Mouse (Mus musculus) forebrain, postnatal 0 days (tissue): Measurements from ENCODE around the gene Mrps35. TPM values are rescaled to one million over a fixed set of nuclear protein-coding genes. Genes with fewer than 3 reads are reported as not detected.

Experiments used
- ATAC-seq: fragments of 200-750 bp; cut with Nextera tagmentation; 2 replicates; pipeline ENCODE4 v1.8.0; 2017; ENCODE audit warnings: mild to moderate bottlenecking, moderate library complexity
- DNase-seq: peaks from one replicate; pipeline ENCODE4 v3.0.0-alpha.2; 2015
- H3K27ac ChIP-seq: fragments of 300-500 bp; sonication (generic); 2 replicates; pipeline ENCODE4 v1.5.1; 2014; ENCODE audit warnings: low read depth, mild to moderate bottlenecking, antibody characterized with exemption, low read length, moderate library complexity, mixed read lengths
- H3K27me3 ChIP-seq: fragments of 300-500 bp; sonication (generic); 2 replicates; pipeline ENCODE4 v1.6.1; 2014; ENCODE audit warnings: mild to moderate bottlenecking, low read length, mixed read lengths; ENCODE audit not compliant: insufficient read depth
- H3K36me3 ChIP-seq: fragments of 300-500 bp; sonication (generic); 2 replicates; pipeline ENCODE4 v1.6.1; 2014; ENCODE audit warnings: mild to moderate bottlenecking, moderate library complexity; ENCODE audit not compliant: insufficient read depth
- H3K4me1 ChIP-seq: fragments of 300-500 bp; sonication (generic); 2 replicates; pipeline ENCODE4 v1.6.1; 2014; ENCODE audit warnings: antibody characterized with exemption; ENCODE audit not compliant: insufficient read depth
- H3K4me2 ChIP-seq: fragments of 300-500 bp; sonication (generic); 2 replicates; pipeline ENCODE4 v1.6.1; 2014; ENCODE audit warnings: low read depth, mild to moderate bottlenecking, moderate library complexity
- H3K4me3 ChIP-seq: fragments of 300-500 bp; sonication (generic); 2 replicates; pipeline ENCODE4 v1.5.1; 2014; ENCODE audit warnings: low read depth, low read length, mixed read lengths
- H3K9ac ChIP-seq: fragments of 300-500 bp; sonication (generic); 2 replicates; pipeline ENCODE4 v1.6.1; 2014; ENCODE audit warnings: mild to moderate bottlenecking
- H3K9me3 ChIP-seq: fragments of 300-500 bp; sonication (generic); 2 replicates; pipeline ENCODE4 v1.6.1; 2016; ENCODE audit warnings: low read length
- CTCF ChIP-seq: sonication (generic); IDR thresholded peaks from 2 replicates; pipeline ENCODE4 v1.5.1; 2016; ENCODE audit warnings: antibody characterized with exemption, control low read depth, low read depth
- WGBS: fragments of 180-500 bp; shearing (Covaris S2); extraction: QIAGEN DNeasy Blood & Tissue Kit; methylation state at CpG from one replicate; pipeline ENCODE4 v1.1.7; 2014; 5-methylcytosine and 5-hydroxymethylcytosine counted together
- polyA plus RNA-seq: library from polyadenylated mRNA; unstranded; fragments of >200 nt; fragmentation: Nextera tagmentation; extraction: Ambion mirVana; gene quantifications from 2 replicates; pipeline ENCODE4 v1.2.1, GENCODE M21; 2015
- total RNA-seq: library from RNA; depleted of rRNA; stranded (reverse); fragments of >200 nt; gene quantifications from 2 replicates; pipeline ENCODE4 v1.2.3, GENCODE M21; 2014; rRNA removed

Mrps35 gene
- total and polyA plus RNA-seq, 2 experiments from 2014 or later = 20.3 to 83.2 TPM

- Histone ChIP-seq H3K4me2 (no peak overlapping the region), H3K4me1 (no peaks in the 10 kb centered on the region), H3K27me3 (no peaks in the 10 kb centered on the region), H3K9ac (no peak overlapping the region), H3K9me3 (no peaks in the 10 kb centered on the region), H3K27ac (no peak overlapping the region), H3K36me3 (peaks cover 31% of the 10 kb centered on the region), H3K4me3 (no peak overlapping the region)
- ATAC-seq (no peak), DNase-seq (no peak)
- 94% methylated on average over 6 of the region's 6 CpGs for WGBS
- no peak for TF ChIP-seq CTCF
Measured at GRCm38 (mm10) chr6:147106716-147107115, 64.2 kb downstream of the Mrps35 start.

- no peaks in the 10 kb centered on the region for H3K27me3 ChIP-seq
- no peaks in the 10 kb centered on the region for H3K9me3 ChIP-seq
- no peak for TF ChIP-seq CTCF
- DNase-seq (no peak), ATAC-seq (no peak)
- 84% methylated on average over 7 of the region's 7 CpGs for WGBS
- H3K4me2 ChIP-seq = no peak overlapping the region
- H3K36me3 ChIP-seq = peaks cover 22% of the 10 kb centered on the region
- no peak overlapping the region for H3K27ac ChIP-seq
- H3K9ac ChIP-seq = no peak overlapping the region
- no peaks in the 10 kb centered on the region for H3K4me1 ChIP-seq
- no peak overlapping the region for H3K4me3 ChIP-seq
Measured at GRCm38 (mm10) chr6:147109283-147109682, 66.7 kb downstream of the Mrps35 start.

- no peak overlapping the region for H3K4me3 ChIP-seq
Measured at GRCm38 (mm10) chr6:147116579-147116978, 74.0 kb downstream of the Mrps35 start.

GRCm38 (mm10) chr6:147117764-147118163 lies 75.2 kb downstream of the Mrps35 start:
- 94% methylated on average over 7 of the region's 7 CpGs for WGBS

More at GRCm38 (mm10) chr6:147116579-147116978, 74.0 kb downstream of the Mrps35 start:
- no peaks in the 10 kb centered on the region for H3K9me3 ChIP-seq
- no peaks in the 10 kb centered on the region for H3K27me3 ChIP-seq
- peak; percentile 88 for DNase-seq
- H3K4me1 ChIP-seq = no peaks in the 10 kb centered on the region
- ATAC-seq = peak; percentile 83
- no peak overlapping the region for H3K9ac ChIP-seq
- peak; percentile 86 for TF ChIP-seq CTCF
- no peaks in the 10 kb centered on the region for H3K36me3 ChIP-seq
- WGBS = 11% methylated on average over 10 of the region's 10 CpGs
- no peak overlapping the region for H3K27ac ChIP-seq
- no peak overlapping the region for H3K4me2 ChIP-seq

GRCm38 (mm10) chr6:147118190-147118589 lies 75.6 kb downstream of the Mrps35 start:
- no peak overlapping the region for H3K27ac ChIP-seq
- DNase-seq = no peak
- H3K36me3 ChIP-seq = no peaks in the 10 kb centered on the region
- no peak for TF ChIP-seq CTCF
- no peak for ATAC-seq
- H3K4me1 ChIP-seq = no peaks in the 10 kb centered on the region
- no peaks in the 10 kb centered on the region for H3K9me3 ChIP-seq
- no peak overlapping the region for H3K4me2 ChIP-seq
- WGBS = 91% methylated on average over 3 of the region's 3 CpGs
- no peak overlapping the region for H3K4me3 ChIP-seq
- no peak overlapping the region for H3K9ac ChIP-seq
- no peaks in the 10 kb centered on the region for H3K27me3 ChIP-seq

More at GRCm38 (mm10) chr6:147117764-147118163, 75.2 kb downstream of the Mrps35 start:
- Histone ChIP-seq H3K4me3 (no peak overlapping the region), H3K27ac (no peak overlapping the region), H3K4me1 (no peaks in the 10 kb centered on the region), H3K9me3 (no peaks in the 10 kb centered on the region), H3K27me3 (no peaks in the 10 kb centered on the region), H3K4me2 (no peak overlapping the region), H3K9ac (no peak overlapping the region), H3K36me3 (no peaks in the 10 kb centered on the region)
- TF ChIP-seq CTCF = no peak
- DNase-seq = no peak
- no peak for ATAC-seq

GRCm38 (mm10) chr6:147121320-147121719 lies 78.8 kb downstream of the Mrps35 start:
- no peak for TF ChIP-seq CTCF
- H3K36me3 ChIP-seq = no peaks in the 10 kb centered on the region

More at GRCm38 (mm10) chr6:147121320-147121719, 78.8 kb downstream of the Mrps35 start:
- no peak overlapping the region for H3K4me3 ChIP-seq
- no peaks in the 10 kb centered on the region for H3K9me3 ChIP-seq
- H3K27ac ChIP-seq = no peak overlapping the region
- no peak for ATAC-seq
- H3K4me1 ChIP-seq = no peaks in the 10 kb centered on the region
- DNase-seq = no peak
- no peak overlapping the region for H3K9ac ChIP-seq
- no peak overlapping the region for H3K4me2 ChIP-seq
- H3K27me3 ChIP-seq = no peaks in the 10 kb centered on the region
- 54% methylated on average over 6 of the region's 6 CpGs for WGBS

Other genes with a start within 250 kb of the Mrps35 start
- 2.7 and 3.5 TPM in 2 replicates for gene Arntl2, start 246.7 kb upstream of the Mrps35 start, total RNA-seq
- 2.3 and 4.5 TPM in 2 replicates for gene Arntl2, start 246.7 kb upstream of the Mrps35 start, polyA plus RNA-seq
- gene Smco2, start 192.7 kb upstream of the Mrps35 start, total RNA-seq = not detected in 2 replicates
- gene Smco2, start 192.7 kb upstream of the Mrps35 start, polyA plus RNA-seq = not detected in 2 replicates
- 32.0 and 33.0 TPM in 2 replicates for gene Ppfibp1, start 154.3 kb upstream of the Mrps35 start, total RNA-seq
- gene Ppfibp1, start 154.3 kb upstream of the Mrps35 start, polyA plus RNA-seq = 15.6 and 23.8 TPM in 2 replicates
- not detected in 2 replicates for gene 1700034J05Rik, start 88.3 kb upstream of the Mrps35 start, total RNA-seq
- not detected in 2 replicates for gene 1700034J05Rik, start 88.3 kb upstream of the Mrps35 start, polyA plus RNA-seq
- 1.0 and 1.1 TPM in 2 replicates for gene Rep15, start 10.2 kb upstream of the Mrps35 start, total RNA-seq
- 0.35 and 0.74 TPM in 2 replicates for gene Rep15, start 10.2 kb upstream of the Mrps35 start, polyA plus RNA-seq
- 1.0 and 1.6 TPM in 2 replicates for gene Mansc4, start 44.3 kb downstream of the Mrps35 start, total RNA-seq
- gene Mansc4, start 44.3 kb downstream of the Mrps35 start, polyA plus RNA-seq = 0.79 and 1.6 TPM in 2 replicates
- 23.9 and 27.8 TPM in 2 replicates for gene Klhl42, start 48.6 kb downstream of the Mrps35 start, total RNA-seq
- gene Klhl42, start 48.6 kb downstream of the Mrps35 start, polyA plus RNA-seq = 4.7 and 6.0 TPM in 2 replicates
- gene Pthlh, start 221.4 kb downstream of the Mrps35 start, total RNA-seq = 0.86 and 0.92 TPM in 2 replicates
- 1.4 and 2.9 TPM in 2 replicates for gene Pthlh, start 221.4 kb downstream of the Mrps35 start, polyA plus RNA-seq